ENCODE assay signal across 21 mouse cellular contexts in genomic region chr5:134330082-134330481, GRCm38 (mm10). TPM values are rescaled to one million over a fixed set of nuclear protein-coding genes. Genes with fewer than 3 reads are reported as not detected.
A peak's percentile ranks its signal among the peaks of the same experiment; 100 is the strongest.
DNase-seq lines count a peak whose midpoint lies in the region; ATAC-seq and TF ChIP-seq lines count a peak whose summit lies in the region.
"Had no signal": no experiment of that assay in that cellular context is flagged by ENCODE, and none has a peak within 500 bp of the region (broad histone marks: within the 10 kb centered on the region; RNA-seq: fewer than 3 reads in every experiment).

No protein-coding gene starts in this region.

- ATAC-seq in intestine, embryonic 15.5 days, result peak; percentile 64
- peak; percentile 50; the same call in 1 of the 2 replicates for ATAC-seq in stomach, embryonic 16.5 days (ENCODE audit: insufficient read depth, low FRiP score)
- ATAC-seq in cerebellum, adult (ENCODE audit: insufficient number of reproducible peaks, low FRiP score, low TSS enrichment), result no peak
- ATAC-seq: forebrain, embryonic 16.5 days had no signal

- H3K27ac ChIP-seq in spleen, adult 2 months (ENCODE audit: insufficient read depth, low read length), result no peak overlapping the region
- peak overlapping the region; percentile 37 for H3K27ac ChIP-seq in ES-Bruce4 (ENCODE audit: insufficient read depth, low read length)
- H3K27ac ChIP-seq in intestine, embryonic 15.5 days, result no peak overlapping the region
- no peak overlapping the region for H3K27ac ChIP-seq in stomach, embryonic 16.5 days (ENCODE audit: low read length)
- H3K27ac ChIP-seq: gastrocnemius, adult 2 months; hindbrain, embryonic 10.5 days; kidney, postnatal 0 days; limb, embryonic 10.5 days; liver, embryonic 13.5 days had no signal

- H3K36me3 ChIP-seq in spleen, adult 2 months (ENCODE audit: control insufficient read depth, insufficient read depth, low read length), result no peaks in the 10 kb centered on the region
- H3K36me3 ChIP-seq in ES-Bruce4 (ENCODE audit: control insufficient read depth, insufficient read depth, low read length, poor library complexity, severe bottlenecking), result no peaks in the 10 kb centered on the region
- no peaks in the 10 kb centered on the region for H3K36me3 ChIP-seq in intestine, embryonic 15.5 days
- H3K36me3 ChIP-seq in stomach, embryonic 16.5 days (ENCODE audit: control insufficient read depth, insufficient read depth, low read length), result no peaks in the 10 kb centered on the region
- H3K36me3 ChIP-seq: hindbrain, embryonic 10.5 days; limb, embryonic 10.5 days; liver, embryonic 13.5 days had no signal

- no peak for TF ChIP-seq CTCF in spleen, adult 2 months (IDR thresholded peaks at IDR 0.05; ENCODE audit: extremely low read depth, insufficient read depth, insufficient read length, insufficient replicate concordance)
- no peak for TF ChIP-seq CTCF in ES-Bruce4 (IDR thresholded peaks at IDR 0.05; ENCODE audit: low read depth, low read length)

- WGBS in spleen, adult 2 months, result 64% methylated on average over 2 of the region's 2 CpGs
- 81% methylated on average over 2 of the region's 2 CpGs for WGBS in intestine, embryonic 15.5 days
- WGBS in stomach, embryonic 16.5 days, result 89% methylated on average over 2 of the region's 2 CpGs

- DNase-seq in spleen, adult 2 months (ENCODE audit: low read depth in 1 of 2, low spot score in 2 of 2), result peak; percentile 25 to 28
- DNase-seq in spleen, postnatal 10 days (ENCODE audit: low spot score in 2 of 2), result no peak
- no peak for DNase-seq in cerebellum, adult 9-11 months
- DNase-seq in MN1 (ENCODE audit: low spot score), result no peak
- DNase-seq: adrenal gland, adult 2 months; cerebellum, adult 11-12 months; gastrocnemius, adult 2 months; heart, adult 18-20 months; liver, embryonic 13.5 days; midbrain, embryonic 14.5 days; thymus, postnatal 4 days had no signal

- H3K4me3 ChIP-seq in spleen, adult 2 months (ENCODE audit: extremely low read depth, insufficient read depth, insufficient read length), result no peak overlapping the region
- H3K4me3 ChIP-seq in ES-Bruce4 (ENCODE audit: low read depth, low read length), result no peak overlapping the region
- H3K4me3 ChIP-seq in intestine, embryonic 15.5 days (replicated peaks), result no peak overlapping the region
- no peak overlapping the region for H3K4me3 ChIP-seq in stomach, embryonic 16.5 days (replicated peaks; ENCODE audit: low read length)
- H3K4me3 ChIP-seq: erythroblast, embryonic 14.5 days; gastrocnemius, adult 2 months; hindbrain, embryonic 10.5 days; limb, embryonic 10.5 days; liver, embryonic 13.5 days; myocyte had no signal

- no peak overlapping the region for H3K4me2 ChIP-seq in intestine, embryonic 15.5 days (replicated peaks)
- H3K4me2 ChIP-seq in stomach, embryonic 16.5 days (ENCODE audit: low read depth, low read length), result no peak overlapping the region
- H3K4me2 ChIP-seq: liver, embryonic 13.5 days had no signal

- no peaks in the 10 kb centered on the region for H3K27me3 ChIP-seq in spleen, adult 2 months (ENCODE audit: control insufficient read depth, insufficient read depth, low read length)
- H3K27me3 ChIP-seq in ES-Bruce4 (ENCODE audit: control insufficient read depth, insufficient read depth, low read length, poor library complexity, severe bottlenecking), result no peaks in the 10 kb centered on the region
- H3K27me3 ChIP-seq in intestine, embryonic 15.5 days (replicated peaks), result no peaks in the 10 kb centered on the region
- H3K27me3 ChIP-seq in stomach, embryonic 16.5 days (ENCODE audit: control insufficient read depth, insufficient read depth, low read length), result no peaks in the 10 kb centered on the region
- H3K27me3 ChIP-seq: liver, embryonic 13.5 days had no signal

- peaks cover 12% of the 10 kb centered on the region; the same call in 1 of the 2 replicates for H3K4me1 ChIP-seq in spleen, adult 2 months (ENCODE audit: control insufficient read depth, insufficient read depth, insufficient read length)
- H3K4me1 ChIP-seq in ES-Bruce4 (ENCODE audit: control insufficient read depth, insufficient read depth, low read length), result peaks cover 11% of the 10 kb centered on the region
- H3K4me1 ChIP-seq in intestine, embryonic 15.5 days (replicated peaks), result peaks cover 7% of the 10 kb centered on the region; the same call in 1 of the 2 replicates
- H3K4me1 ChIP-seq in stomach, embryonic 16.5 days (ENCODE audit: control insufficient read depth, insufficient read depth, low read length), result 0 out of 2 replicates have a peak, but pooled peaks cover 4% of the 10 kb centered on the region

- no peak for TF ChIP-seq POLR2A in spleen, adult 2 months (IDR thresholded peaks at IDR 0.05; ENCODE audit: low read depth, low read length)
- TF ChIP-seq POLR2A in ES-Bruce4 (IDR thresholded peaks at IDR 0.05; ENCODE audit: insufficient read depth, low read length), result no peak

- no peaks in the 10 kb centered on the region for H3K9me3 ChIP-seq in ES-Bruce4 (replicated peaks; ENCODE audit: control insufficient read depth, insufficient read depth, low read length, poor library complexity, severe bottlenecking)
- H3K9me3 ChIP-seq in intestine, embryonic 15.5 days, result no peaks in the 10 kb centered on the region
- no peaks in the 10 kb centered on the region for H3K9me3 ChIP-seq in stomach, embryonic 16.5 days (replicated peaks; ENCODE audit: control insufficient read depth, low read length)
- H3K9me3 ChIP-seq: hindbrain, embryonic 10.5 days; limb, embryonic 10.5 days; liver, embryonic 13.5 days had no signal

- TF ChIP-seq EP300 in ES-Bruce4 (IDR thresholded peaks at IDR 0.05; ENCODE audit: insufficient read depth, low read depth, low read length), result no peak

- no peak overlapping the region for H3K9ac ChIP-seq in ES-Bruce4 (ENCODE audit: low read depth, poor library complexity, severe bottlenecking)
- H3K9ac ChIP-seq in intestine, embryonic 15.5 days, result no peak overlapping the region
- H3K9ac ChIP-seq in stomach, embryonic 16.5 days (ENCODE audit: low read length), result no peak overlapping the region
- H3K9ac ChIP-seq: liver, embryonic 13.5 days had no signal

RNA-seq across cellular contexts. Expression of gene Gtf2i, which starts 15.5 kb away (rescaled TPM):
- 44.7 and 48.2 TPM in 2 replicates for polyA plus RNA-seq in spleen, adult 2 months (2012; rRNA removed)
- 240 and 242 TPM in 2 replicates for polyA plus RNA-seq in ES-Bruce4 (2011; ENCODE audit: insufficient read depth, insufficient read length, low read depth, missing spikeins)
- 125 and 137 TPM in 2 replicates for polyA plus RNA-seq in intestine, embryonic 15.5 days (2015; fragmentation: Nextera tagmentation; extraction: Ambion mirVana)
- polyA plus RNA-seq in stomach, embryonic 16.5 days (2015; fragmentation: Nextera tagmentation; extraction: Ambion mirVana), result 138 and 141 TPM in 2 replicates

Comparison
In these comparisons a context has a peak if more than half of its experiments do, and no peak if none do; other contexts are left out.
1. DNase-seq: peak in spleen, adult 2 months (2 of 2); none in spleen, postnatal 10 days (0 of 2), cerebellum, adult 9-11 months (single experiment) and MN1 (single experiment).